Mouse (Mus musculus): Measurements from ENCODE around the gene Spsb1.

The Spsb1 gene

DNA sequence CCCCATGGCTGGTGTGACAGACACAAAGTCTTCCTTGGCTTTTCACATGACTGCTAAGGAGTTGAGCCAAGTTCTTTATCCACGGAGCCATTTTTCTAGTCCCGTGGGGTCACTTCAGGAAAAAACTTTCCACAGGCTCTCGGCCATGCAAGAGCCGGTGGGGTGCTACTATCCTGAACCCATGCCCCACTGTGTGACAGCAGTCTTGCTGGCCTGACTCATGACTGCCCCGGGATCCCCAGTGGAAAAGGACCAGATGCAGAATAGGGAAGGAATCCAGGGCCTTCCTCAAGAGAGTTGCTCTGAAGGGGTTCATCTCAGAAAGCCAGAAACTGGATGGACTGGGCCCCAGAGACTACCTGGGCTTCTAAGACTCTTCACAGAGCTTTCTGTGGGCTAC lies 66.7 kb downstream of the Spsb1 start:
- in situ Hi-C loops (cut with MboI, MseI) = no loop called here

DNA sequence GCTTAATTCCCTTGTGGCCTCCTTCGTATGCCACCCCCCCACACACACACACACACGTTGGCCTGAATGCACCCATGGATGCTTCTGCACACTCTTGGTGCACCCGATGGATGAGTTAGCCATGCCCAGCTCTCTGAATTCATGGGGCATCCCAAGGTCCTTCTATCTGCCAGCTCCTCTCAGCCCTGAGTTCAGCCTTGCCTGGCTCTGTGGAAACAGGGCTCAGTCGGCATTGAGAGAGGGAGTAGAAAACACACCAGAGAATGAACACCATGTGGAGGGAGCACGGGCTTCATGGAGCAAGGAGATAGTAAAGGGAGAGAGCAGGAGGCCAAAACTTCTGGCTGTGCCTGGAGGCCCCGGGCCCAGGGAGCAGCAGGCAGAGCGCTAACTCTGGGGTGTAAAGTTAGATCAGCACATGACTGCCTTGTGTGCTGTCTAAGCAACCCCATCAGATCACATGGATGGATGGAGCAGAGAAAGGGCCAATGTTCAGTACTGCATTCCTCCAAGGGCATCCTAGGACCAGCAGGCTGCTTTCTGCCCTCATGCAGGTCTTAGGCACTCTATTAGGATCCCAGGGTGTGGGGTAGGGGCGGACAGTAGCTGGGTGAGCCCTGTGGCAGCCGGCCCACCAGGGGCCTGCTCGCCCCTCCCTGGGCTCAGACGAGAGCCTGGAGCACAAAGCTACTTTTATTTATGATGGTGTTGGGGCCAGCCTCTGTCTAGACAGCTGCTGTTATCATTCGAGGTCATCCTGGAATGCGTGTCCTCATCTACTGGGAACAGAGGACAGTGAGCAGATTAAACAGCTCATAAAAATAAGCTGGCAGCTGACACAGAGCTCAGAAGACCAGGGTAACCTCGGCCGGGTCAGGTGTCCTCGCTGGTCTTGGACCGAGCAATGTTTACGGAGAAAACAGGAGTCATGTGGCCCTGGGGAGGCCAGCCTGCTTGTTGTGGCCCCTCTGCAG lies 68.3 kb downstream of the Spsb1 start:
- in situ Hi-C loops (cut with MboI, MseI) = no loop called here

DNA sequence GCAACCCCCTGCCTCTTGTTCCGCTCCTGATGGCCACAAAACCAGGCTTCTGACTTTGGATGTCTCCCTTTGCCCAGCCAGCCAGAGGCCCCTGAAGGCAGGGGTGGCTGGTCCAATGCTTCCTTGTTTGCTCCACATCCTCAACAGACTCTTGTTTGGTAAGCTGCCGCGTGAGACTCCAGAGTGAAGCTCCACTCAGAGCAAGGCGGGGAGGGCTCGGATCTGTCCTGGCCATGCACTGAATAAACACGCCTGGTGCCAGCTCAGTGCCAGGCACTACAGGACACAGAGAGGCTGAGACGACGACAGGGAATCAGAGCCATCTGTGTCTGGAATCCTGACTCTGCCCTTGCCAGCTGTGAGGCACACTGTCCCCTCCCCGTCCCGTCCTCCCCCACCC lies 70.9 kb downstream of the Spsb1 start:
- in situ Hi-C loops (cut with MboI, MseI) = no loop called here

DNA sequence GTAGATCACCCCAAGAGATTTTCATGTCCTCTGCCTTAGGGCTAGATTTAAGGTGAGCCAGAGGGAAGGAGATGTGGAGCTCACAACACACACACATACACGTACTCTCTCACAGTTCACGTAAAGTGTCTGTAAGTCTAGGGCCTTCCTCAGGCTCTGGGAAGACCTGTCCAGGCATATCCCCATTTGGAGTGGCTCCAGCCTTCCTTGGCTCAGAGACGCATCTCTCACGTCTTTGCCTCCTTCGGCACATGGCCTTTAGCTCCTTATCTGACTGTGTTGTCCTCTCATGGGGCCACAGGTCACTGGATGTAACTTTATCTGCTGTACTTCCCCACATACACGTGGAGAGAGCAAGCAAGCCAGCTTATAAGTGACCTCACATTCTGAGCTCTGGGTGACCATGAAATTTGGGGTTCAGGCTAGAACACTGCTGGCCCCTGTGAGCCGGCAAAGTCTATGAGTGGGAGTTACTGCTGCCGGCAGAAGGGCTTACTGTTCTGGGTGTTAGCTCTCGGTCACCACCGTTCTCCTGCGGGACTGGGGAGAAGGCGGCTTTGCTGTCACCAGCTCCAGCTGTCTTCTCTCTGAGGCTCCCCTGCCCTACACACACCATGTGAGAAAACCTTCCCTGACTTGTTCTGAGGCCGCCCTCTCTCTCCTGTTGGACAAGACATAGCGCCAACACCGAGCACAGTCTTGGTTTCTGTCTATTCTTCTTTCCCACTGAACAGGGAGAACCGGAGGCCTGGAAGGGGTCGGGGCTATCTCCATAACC lies 72.5 kb downstream of the Spsb1 start:
- in situ Hi-C loops (cut with MboI, MseI) = no loop called here

DNA sequence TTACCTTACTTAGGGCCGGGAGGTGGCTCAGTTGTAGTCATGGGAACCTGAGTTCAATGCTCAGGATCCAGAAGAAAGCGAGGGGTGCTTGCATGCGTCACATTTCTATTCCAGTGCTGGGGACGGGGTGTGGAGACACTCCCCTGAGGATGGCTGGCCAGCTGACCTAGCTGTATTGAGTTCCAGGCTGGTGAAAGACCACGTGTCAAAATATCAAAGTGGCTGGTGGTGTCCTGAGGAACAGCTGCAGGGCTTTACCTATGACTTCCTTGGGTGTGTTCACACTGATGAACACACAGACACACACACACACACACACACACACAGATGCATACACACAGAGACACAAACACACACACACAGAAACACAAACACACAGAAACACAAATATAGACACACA lies 73.9 kb downstream of the Spsb1 start:
- in situ Hi-C loops (cut with MboI, MseI) = no loop called here

DNA sequence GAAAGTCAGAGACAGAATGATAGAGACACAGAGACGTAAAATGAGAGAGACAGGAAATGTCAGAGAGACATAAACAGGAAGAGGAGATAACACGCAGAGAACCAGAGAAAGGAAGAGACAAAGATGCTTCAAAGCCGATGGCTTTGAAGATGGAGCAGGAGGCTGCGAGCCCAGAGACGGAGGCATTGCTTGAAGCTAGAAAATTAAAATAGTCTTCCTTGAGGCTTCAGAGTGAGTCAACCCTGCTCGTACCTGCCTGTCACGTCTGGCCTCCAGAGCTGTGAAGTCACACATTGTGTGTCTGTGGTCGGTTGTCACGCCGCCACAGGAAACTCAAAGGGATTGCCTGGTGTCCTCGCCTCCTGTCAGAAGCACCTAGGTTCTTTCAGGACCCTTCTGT lies 74.9 kb downstream of the Spsb1 start:
- in situ Hi-C loops (cut with MboI, MseI) = no loop called here

DNA sequence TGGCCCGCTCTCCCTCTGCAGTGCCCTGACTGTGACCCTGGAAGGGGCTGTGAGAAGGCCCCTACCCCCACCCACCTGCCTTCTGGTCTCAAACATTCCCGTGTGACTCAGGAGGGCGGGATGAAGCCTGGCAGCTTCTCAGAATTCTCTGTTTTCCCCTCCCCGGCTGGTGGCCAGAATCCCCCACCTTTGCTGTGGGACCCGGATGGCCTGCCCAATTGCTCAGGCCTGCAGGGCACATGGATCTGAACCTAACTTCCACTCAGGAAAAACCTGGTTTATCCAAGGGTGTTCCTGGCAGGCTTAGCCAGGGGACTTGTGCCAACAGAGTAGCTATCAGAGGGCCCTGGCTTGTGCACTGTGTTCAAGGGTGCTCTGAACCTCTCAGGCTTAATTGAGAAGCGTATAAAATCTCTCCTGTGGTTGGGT lies 76.8 kb downstream of the Spsb1 start:
- in situ Hi-C loops (cut with MboI, MseI) = no loop called here

DNA sequence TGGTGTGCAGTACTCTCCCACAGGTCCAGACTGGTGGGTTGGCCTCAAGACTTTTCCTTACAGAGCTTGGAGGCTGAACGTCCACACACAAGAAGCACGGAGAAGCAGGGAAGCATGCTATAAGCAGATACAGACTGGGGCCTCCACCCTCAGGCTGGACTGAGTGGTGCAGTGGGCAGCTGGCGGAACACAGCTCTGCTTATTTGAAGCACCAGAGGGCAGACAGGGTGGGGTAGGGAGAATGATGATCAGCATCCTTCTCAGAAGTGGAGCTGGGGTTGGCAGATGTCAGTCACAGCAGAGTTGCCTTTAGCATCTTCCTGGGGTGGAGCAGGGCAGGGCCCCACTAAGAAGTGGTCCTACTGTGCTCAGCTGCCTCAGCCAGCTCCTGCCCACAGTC lies 77.6 kb downstream of the Spsb1 start:
- in situ Hi-C loops (cut with MboI, MseI) = no loop called here

DNA sequence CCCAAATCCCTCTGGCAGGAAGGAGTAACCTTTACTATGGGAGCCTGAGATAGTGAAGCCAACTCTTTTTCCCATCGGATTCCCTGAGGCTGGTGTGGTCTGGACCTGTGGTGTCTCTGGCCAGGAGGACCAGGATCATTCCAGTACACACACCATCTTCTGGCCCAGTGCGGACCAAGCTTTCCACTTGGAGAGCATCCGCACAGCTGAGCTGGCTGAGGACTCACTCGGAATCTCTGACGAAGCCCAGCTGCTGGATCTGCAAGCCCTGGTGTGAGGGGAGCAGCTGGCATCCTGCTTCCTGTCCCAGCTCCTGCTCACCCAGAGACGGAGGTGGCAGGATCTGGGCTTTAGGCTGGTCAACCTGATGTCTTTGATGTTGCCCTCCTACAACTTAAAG lies 78.1 kb downstream of the Spsb1 start:
- in situ Hi-C loops (cut with MboI, MseI) = no loop called here

DNA sequence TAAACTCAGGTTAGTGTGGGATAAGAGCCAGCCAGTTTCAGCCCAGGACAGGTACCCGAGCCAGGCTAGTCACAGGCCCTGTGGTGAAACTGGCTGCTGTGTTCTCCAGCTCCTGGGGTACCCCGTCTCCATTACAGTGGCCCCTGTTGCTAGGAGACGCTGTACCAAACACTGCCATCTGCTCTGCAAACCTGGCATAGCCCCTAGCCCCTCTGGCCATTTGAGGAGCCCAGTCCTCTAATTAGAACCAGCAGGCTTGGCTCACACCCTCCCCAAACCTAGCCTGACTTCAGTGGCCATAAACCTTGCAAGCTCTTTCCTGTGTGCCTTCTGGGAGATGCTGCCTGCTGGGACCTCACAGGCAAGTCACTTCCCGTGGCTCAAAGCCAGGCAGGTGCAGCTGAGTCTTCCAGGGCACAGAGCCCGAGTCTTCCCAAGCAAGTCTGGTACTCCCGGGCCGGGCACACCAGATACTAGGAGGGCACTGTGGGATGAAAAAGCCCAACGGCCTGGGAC lies 78.8 kb downstream of the Spsb1 start:
- in situ Hi-C loops (cut with MboI, MseI) = no loop called here

DNA sequence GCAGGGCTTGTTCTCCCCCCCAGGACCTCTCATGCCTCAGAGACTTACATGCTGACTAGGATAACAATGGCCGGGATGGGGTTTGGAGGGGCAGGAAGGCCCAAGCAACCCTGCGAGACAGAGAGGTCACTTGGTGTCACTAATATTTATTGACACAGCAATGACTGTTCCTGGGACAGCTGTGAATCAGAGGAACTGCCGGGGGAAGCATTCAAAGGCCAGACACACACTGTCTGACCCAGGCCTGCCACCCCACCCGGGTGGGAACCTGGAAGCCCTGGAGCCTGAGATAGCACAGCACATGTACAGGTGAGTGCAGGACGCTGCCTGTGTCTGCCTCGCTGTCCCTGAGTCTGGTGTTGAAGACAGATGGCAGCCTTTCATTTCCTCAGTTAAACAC lies 79.5 kb downstream of the Spsb1 start:
- in situ Hi-C loops (cut with MboI, MseI) = no loop called here

DNA sequence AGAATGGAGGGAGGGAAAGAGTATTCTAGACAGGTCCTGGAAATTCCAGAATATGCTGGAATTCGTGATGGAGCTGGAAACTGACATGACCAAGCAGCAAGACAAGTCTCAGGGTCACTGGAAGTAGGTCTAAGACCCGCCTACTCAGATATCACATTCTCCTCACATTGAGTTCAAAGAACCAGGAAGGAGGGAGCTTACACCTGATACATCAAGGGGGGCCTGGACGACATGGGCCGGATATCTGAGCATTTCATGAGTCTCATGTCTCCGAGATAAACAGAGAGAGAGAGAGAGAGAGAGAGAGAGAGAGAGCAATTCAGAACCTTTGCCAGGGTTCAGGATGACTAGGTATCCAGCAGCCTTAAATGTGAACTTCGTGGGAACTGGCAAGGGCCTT lies 82.6 kb downstream of the Spsb1 start:
- in situ Hi-C loops (cut with MboI, MseI) = no loop called here

DNA sequence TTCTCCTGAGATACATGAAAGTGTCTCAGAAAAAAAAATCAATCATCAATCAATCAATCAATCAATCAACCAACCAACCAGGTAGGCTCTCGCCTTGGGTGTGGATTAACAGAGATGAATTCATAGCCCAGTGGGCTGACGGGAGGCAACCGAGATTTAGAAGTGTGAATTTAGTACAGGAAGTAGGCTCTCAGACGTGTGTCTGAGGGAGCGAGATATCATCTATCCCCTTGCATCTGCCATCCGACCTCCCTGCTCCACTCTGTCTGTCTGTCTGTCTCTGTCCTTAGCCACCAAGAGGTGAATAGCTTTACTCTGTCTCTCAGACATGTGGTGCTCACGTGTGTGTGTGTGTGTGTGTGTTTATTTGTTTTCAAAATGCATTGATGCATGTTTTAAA lies 83.3 kb downstream of the Spsb1 start:
- in situ Hi-C loops (cut with MboI, MseI) = no loop called here

DNA sequence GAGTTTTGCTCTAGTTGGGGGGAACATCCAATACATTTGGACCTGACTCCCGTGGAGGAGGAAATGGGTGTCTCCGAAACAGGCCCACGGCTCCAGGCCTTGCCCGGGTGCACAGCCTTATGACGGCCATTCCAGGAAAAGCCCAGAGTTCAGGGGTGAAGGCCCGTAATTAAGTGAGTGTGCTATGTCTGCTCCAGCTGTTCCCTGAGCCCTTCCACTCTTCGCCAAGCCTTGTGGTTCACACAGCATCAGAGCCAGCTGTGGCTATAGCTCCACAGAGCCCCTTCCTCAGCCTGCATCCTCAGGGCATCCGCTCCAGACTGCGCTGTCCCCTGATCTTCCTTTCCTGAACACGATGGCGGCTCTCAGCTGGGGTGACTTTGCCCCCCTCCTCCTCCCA lies 83.8 kb downstream of the Spsb1 start:
- in situ Hi-C loops (cut with MboI, MseI) = no loop called here

DNA sequence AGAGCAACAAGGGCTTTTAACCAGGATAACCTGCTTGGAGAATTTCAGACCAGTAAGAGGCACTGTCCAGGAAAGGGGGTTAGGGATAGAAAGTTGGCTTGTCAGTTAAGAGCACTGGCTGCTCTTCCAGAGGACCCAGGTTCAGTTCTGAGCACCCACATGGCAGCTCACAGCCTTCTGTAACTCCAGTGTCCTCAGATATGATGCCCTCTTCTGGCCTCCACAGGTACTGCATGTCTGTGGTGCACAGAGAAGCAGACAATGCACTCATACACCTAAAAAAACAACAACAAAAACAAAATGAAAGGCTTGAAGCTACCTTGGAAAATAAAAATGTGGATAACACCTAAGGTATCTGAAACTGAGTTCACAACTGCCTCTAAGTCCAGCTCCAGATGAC lies 84.4 kb downstream of the Spsb1 start:
- in situ Hi-C loops (cut with MboI, MseI) = no loop called here

DNA sequence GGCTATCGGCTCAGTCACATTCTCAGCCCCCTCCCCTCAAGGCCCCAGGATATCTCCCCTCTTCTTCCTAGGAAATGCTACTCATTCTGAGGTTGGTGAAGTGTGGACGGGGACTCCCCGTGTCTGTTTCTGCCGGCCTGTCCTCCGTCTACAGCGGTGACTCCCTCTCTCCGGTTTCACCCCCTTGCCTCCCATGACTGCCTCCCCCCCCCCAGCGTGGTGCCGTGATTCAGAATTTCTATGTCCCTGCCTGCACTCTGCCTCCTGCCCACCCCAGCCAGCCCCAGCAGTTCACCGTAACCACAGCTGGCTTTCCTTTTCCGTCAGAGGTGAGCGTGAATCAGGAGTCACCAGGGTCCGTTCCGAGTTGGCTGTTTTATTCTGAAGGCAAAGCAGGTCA lies 86.1 kb downstream of the Spsb1 start:
- in situ Hi-C loops (cut with MboI, MseI) = no loop called here

DNA sequence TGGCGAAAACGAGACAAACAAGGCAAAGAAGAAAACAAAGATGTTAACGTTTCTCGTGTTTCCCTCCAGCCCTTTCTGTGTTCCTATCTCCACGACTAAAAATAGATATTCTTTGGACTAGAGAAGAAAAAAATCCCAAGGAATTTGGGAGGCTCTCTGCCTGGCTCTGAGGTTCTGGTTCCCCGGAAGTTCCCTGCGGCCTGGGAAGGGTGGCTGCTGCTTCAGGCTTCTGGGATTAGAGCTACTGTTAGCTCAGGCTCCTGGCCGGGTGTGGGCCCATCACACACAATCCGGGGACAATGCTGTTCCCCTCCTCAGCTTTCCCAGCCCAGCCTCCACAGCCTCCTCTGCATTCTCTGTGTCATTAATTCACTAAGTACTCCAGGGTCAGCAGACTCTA lies 86.8 kb downstream of the Spsb1 start:
- in situ Hi-C loops (cut with MboI, MseI) = no loop called here

DNA sequence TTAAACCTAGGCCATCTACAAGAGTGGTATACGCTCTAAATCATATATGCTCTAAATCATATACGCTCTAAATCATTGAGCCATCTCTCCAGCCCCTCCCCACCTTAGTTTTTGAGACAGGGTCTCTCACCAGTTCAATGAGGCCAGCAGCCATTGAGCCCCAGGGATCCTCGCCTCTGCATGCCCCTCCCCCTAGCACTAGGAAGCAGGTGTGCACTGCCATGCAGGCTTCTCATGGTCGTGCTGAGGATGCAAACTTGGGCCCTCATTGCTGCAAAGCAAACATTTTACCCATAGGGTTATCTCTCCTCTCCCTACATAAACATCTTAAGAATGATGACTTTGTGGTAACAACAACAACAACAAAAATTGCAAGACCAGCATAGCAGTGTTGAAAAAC lies 87.5 kb downstream of the Spsb1 start:
- in situ Hi-C loops (cut with MboI, MseI) = no loop called here

DNA sequence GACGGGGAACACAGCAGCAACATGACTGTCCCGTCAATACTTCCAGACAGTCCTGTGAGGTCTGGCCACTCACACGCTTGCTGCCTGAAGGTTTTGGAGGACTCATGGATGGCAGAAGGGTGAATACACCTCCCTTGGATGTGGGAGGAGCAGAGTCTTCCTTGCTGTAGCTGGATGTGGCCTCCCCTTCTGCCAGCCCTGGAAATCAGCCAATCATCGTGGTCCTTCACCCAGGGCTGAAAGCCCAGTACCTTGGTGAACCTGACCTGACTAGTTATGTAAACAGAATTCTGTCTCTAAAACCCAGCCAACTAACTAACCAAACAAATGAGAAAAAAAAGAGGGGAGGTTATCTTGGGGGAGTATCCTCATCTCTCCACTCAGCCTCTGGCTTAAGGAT lies 90.4 kb downstream of the Spsb1 start:
- in situ Hi-C loops (cut with MboI, MseI) = no loop called here

DNA sequence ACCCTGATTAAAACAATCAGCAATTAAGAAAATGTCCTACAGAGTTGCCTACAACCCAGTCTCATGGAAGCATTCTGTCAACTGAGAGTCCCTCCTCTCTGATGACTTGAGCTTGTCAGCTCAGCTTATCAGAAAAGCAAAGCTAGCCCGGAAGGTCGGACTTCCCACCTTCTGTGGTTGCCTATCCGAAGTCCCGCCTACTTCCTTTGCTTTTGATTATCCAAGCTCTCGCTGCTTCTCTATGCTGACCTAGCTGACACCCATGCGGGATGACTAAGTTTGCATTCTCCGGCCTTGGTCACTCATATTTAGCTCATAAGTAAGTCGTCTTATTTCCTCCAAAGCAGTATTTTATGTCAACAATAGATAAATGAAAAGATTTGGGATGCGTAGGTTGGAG lies 91.3 kb downstream of the Spsb1 start:
- in situ Hi-C loops (cut with MboI, MseI) = no loop called here

DNA sequence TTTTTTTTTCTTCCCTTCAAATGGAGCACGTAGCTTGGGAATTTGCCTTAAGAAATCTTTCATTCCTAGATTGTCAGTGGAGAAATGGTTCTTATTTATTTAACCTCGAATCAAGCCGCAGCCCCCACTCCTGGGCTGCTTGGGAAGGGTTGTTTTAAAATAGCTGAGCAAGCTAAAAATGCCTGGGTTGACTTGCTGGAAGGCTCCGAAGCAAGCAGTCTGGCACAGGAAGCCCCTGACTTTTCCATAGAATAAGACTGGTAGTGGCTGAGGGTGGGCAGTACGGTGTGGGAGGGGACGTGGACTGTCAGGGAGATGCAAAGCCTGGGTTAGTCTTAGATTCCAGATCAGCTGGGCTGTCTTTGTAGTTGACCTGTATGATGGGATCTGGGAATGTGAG lies 94.5 kb downstream of the Spsb1 start:
- in situ Hi-C loops (cut with MboI, MseI) = no loop called here

DNA sequence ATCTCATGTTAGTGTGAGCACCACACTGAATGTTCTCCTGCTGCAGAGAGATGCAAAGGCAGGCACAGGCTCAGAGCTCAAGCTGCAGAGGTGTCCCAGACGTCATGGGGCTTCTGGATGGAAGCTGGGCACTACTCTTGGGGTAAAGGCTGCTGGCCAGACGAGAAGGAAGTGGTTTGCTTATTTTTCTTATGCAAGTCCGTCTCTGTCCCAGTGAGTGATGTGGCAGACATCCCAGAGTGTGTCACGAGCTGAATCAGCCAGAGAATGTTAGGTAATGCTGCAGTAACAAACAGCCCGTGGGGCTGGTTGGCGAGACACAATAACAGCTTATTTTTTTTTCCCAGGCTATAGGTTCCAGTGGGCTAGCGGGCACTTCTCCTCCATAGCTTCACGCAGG lies 96.3 kb downstream of the Spsb1 start:
- in situ Hi-C loops (cut with MboI, MseI) = no loop called here

DNA sequence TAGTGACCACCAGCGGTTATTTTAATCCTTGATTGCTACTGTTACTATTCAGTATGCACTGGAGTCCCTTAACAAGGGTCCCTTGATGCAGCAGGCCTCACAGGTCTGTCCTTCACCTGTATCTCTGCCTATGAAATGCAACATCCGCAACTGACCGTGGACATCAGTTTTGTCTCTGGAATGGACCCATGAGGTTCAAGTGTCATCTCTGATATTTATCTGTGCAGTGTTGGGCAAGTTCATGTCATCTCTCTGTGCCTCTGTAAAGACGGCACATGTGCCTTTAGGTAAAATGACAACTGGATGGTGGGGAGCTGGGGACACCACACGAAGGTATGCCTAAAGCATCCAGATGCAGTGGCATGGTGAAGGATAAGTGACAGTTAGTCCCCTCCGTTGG lies 96.7 kb downstream of the Spsb1 start:
- in situ Hi-C loops (cut with MboI, MseI) = no loop called here
